Mouse (Mus musculus): ENCODE results near the gene Syn3.

DNA sequence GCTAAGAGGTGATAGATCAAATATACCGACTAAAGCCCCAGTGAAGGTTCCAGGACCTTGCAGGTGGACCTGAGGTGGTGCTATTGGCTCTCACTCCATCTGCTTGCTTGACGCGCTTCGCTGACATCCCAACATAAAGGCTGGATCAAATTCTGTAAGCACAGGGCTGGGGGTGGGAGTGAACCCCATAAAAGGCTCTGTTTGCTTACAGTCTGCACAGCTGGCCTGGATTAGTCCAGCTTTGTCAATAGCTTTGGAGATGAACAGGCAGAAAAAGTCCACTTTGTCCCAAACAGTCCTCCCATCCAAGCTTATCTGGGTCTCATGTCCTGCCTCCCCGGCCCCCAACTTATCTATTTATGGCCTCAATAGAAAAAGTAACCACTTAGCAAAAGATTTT, 347.3 kb downstream of the Syn3 start:
- TF ChIP-seq CTCF (IDR thresholded peaks at IDR 0.05; ENCODE audit: extremely low read depth, insufficient read depth, insufficient read length, insufficient replicate concordance) (no peak), POLR2A (IDR thresholded peaks at IDR 0.05; ENCODE audit: low read depth, low read length) (no peak)
